Mouse (Mus musculus): ENCODE measurements around the gene Rnpepl1. TPM values are rescaled to one million over a fixed set of nuclear protein-coding genes. Genes with fewer than 3 reads are reported as not detected.

Gene Rnpepl1
- 10 to 100 TPM; 66.1 to 78.3 TPM for total RNA-seq (2021)
- polyA plus RNA-seq (2012; rRNA removed) = 89.8 and 107 TPM in 2 replicates
- long read RNA-seq, transcript Rnpepl1-201 (11 exons, 3,337 nt) = major isoform, 42 of 87 reads
- long read RNA-seq, partial matches to known transcripts = 18 of 87 reads
- long read RNA-seq, other reads (novel, unspliced or antisense) = 27 of 87 reads

GRCm38 (mm10) chr1:92910239-92910885, at the start of gene Rnpepl1:
Gene Rnpepl1 (plus strand): TSS chr1:92910783.
- peak; percentile 88 to 90 for DNase-seq
- TF ChIP-seq POLR2A (IDR thresholded peaks at IDR 0.05; ENCODE audit: insufficient read depth, low read depth, low read length) = peak; percentile 61
- TF ChIP-seq EP300 (IDR thresholded peaks at IDR 0.05; ENCODE audit: insufficient read depth, low read depth, low read length) = 0 out of 2 replicates have a peak, but pooled peaks have one; percentile 41
- TF ChIP-seq CTCF (IDR thresholded peaks at IDR 0.05) = peak; percentile 73
- H3K79me2 ChIP-seq (replicated peaks; ENCODE audit: control insufficient read depth, insufficient read depth, low read length) = no peaks in the 10 kb centered on the region
- H3K4me1 ChIP-seq (ENCODE audit: control insufficient read depth, insufficient read depth, low read length) = peaks cover 18% of the 10 kb centered on the region
- H3K36me3 ChIP-seq (ENCODE audit: control insufficient read depth, insufficient read depth, low read length) = no peaks in the 10 kb centered on the region
- peak within 1 kb of the TSS; percentile 96 for H3K4me3 ChIP-seq
- H3K9ac ChIP-seq (ENCODE audit: low read depth, low read length) = peak within 1 kb of the TSS; percentile 92
- intact Hi-C loops (cut with DNase I) = no loop called here
- no peaks in the 10 kb centered on the region for H3K27me3 ChIP-seq (ENCODE audit: control insufficient read depth, insufficient read depth, low read length)
- peak within 1 kb of the TSS; percentile 78 for H3K27ac ChIP-seq
- WGBS = 1% methylated on average over 52 of the region's 57 CpGs

DNA sequence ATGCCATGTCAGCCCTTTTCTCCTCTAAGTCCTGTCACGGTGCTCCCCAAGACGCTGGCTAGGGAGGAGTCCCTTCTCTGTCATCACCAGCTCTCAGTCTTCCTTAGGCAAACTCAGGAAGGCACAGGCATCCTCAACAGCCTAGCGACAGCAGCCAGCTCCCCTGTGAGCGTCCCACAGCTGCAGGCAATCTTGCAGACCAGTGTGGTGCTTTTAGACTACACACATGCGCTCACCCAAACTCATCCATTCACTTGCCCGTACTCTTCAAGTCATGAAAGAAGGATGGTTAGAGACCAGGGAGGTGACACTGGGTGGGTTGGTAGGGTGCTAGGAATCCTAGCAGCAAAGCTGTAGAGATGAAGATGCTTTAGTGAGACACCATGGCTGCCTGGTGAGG, 49.1 kb upstream of the Rnpepl1 start:
- Histone ChIP-seq H3K27me3 (ENCODE audit: control insufficient read depth, insufficient read depth, low read length) (no peaks in the 10 kb centered on the region), H3K27ac (no peak overlapping the region), H3K9ac (ENCODE audit: low read depth, low read length) (no peak overlapping the region), H3K4me1 (ENCODE audit: control insufficient read depth, insufficient read depth, low read length) (no peaks in the 10 kb centered on the region), H3K79me2 (replicated peaks; ENCODE audit: control insufficient read depth, insufficient read depth, low read length) (no peaks in the 10 kb centered on the region), H3K4me3 (no peak overlapping the region), H3K36me3 (ENCODE audit: control insufficient read depth, insufficient read depth, low read length) (no peaks in the 10 kb centered on the region)
- 68% methylated on average over 6 of the region's 6 CpGs for WGBS
- intact Hi-C loops (cut with DNase I) = no loop called here
- no peak for TF ChIP-seq POLR2A (IDR thresholded peaks at IDR 0.05; ENCODE audit: insufficient read depth, low read depth, low read length)
- TF ChIP-seq CTCF (IDR thresholded peaks at IDR 0.05) = no peak
- TF ChIP-seq EP300 (IDR thresholded peaks at IDR 0.05; ENCODE audit: insufficient read depth, low read depth, low read length) = no peak
- DNase-seq = no peak

DNA sequence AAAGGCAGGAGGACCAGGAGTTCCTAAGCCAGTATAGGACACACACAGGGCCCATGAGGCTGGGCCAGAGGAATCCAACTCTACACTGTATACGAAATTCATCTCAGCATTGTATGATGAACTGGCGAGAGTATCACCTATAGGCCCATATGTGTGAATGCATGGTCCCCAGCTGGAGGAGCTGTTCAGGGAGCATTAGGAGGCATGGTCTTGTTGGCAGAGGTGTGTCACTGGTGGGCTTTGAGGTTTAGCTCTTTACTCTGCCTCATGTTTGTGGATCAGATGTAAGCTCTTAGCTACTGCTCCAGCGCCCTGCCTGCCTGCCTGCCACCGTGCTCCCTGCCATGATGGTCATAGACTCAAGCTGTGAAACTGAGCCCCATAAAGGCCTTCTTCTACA, 47.3 kb upstream of the Rnpepl1 start:
- Histone ChIP-seq H3K4me3 (no peak overlapping the region), H3K36me3 (ENCODE audit: control insufficient read depth, insufficient read depth, low read length) (no peaks in the 10 kb centered on the region), H3K4me1 (ENCODE audit: control insufficient read depth, insufficient read depth, low read length) (no peaks in the 10 kb centered on the region), H3K27ac (no peak overlapping the region), H3K27me3 (ENCODE audit: control insufficient read depth, insufficient read depth, low read length) (no peaks in the 10 kb centered on the region), H3K9ac (ENCODE audit: low read depth, low read length) (no peak overlapping the region), H3K79me2 (replicated peaks; ENCODE audit: control insufficient read depth, insufficient read depth, low read length) (no peaks in the 10 kb centered on the region)
- TF ChIP-seq EP300 (IDR thresholded peaks at IDR 0.05; ENCODE audit: insufficient read depth, low read depth, low read length) (no peak), CTCF (IDR thresholded peaks at IDR 0.05) (no peak), POLR2A (IDR thresholded peaks at IDR 0.05; ENCODE audit: insufficient read depth, low read depth, low read length) (no peak)
- WGBS = 84% methylated on average over 4 of the region's 4 CpGs
- intact Hi-C loops (cut with DNase I) = no loop called here
- no peak for DNase-seq

GRCm38 (mm10) chr1:92866170-92866569, 44.4 kb upstream of the Rnpepl1 start:
- Histone ChIP-seq H3K4me1 (ENCODE audit: control insufficient read depth, insufficient read depth, low read length) (no peaks in the 10 kb centered on the region), H3K4me3 (no peak overlapping the region), H3K9ac (ENCODE audit: low read depth, low read length) (no peak overlapping the region), H3K27me3 (ENCODE audit: control insufficient read depth, insufficient read depth, low read length) (no peaks in the 10 kb centered on the region), H3K27ac (no peak overlapping the region), H3K79me2 (replicated peaks; ENCODE audit: control insufficient read depth, insufficient read depth, low read length) (no peaks in the 10 kb centered on the region), H3K36me3 (ENCODE audit: control insufficient read depth, insufficient read depth, low read length) (no peaks in the 10 kb centered on the region)
- intact Hi-C loops (cut with DNase I) = no loop called here
- no peak for TF ChIP-seq POLR2A (IDR thresholded peaks at IDR 0.05; ENCODE audit: insufficient read depth, low read depth, low read length)
- no peak for TF ChIP-seq EP300 (IDR thresholded peaks at IDR 0.05; ENCODE audit: insufficient read depth, low read depth, low read length)
- no peak for TF ChIP-seq CTCF (IDR thresholded peaks at IDR 0.05)
- DNase-seq = no peak
- WGBS = 54% methylated on average over 2 of the region's 2 CpGs

DNA sequence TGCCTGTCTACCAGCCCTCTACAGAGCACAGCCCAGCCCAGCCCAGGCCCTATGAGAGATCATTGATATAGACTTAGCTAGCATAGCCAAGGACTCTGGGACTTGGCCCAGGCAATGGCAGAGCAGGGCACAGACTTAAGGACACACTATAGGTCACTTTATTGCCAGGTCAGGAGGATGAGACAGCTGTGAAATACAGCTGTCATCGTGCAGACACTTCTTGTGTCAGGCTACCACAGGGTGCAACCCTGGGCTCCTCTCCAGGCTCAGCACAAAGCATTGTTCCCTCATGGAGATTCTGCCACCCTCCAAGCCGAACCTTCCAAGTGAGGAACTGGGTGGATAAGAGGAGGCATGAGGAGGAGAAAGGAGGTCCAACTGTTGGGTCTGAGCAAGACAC, 40.6 kb upstream of the Rnpepl1 start:
- whole genome bisulfite sequencing = 81% methylated on average over 2 of the region's 2 CpGs
- Histone ChIP-seq H3K79me2 (replicated peaks; ENCODE audit: control insufficient read depth, insufficient read depth, low read length) (no peaks in the 10 kb centered on the region), H3K4me1 (ENCODE audit: control insufficient read depth, insufficient read depth, low read length) (no peaks in the 10 kb centered on the region), H3K27ac (no peak overlapping the region), H3K4me3 (no peak overlapping the region), H3K27me3 (ENCODE audit: control insufficient read depth, insufficient read depth, low read length) (no peaks in the 10 kb centered on the region), H3K9ac (ENCODE audit: low read depth, low read length) (no peak overlapping the region), H3K36me3 (ENCODE audit: control insufficient read depth, insufficient read depth, low read length) (no peaks in the 10 kb centered on the region)
- intact Hi-C loops (cut with DNase I) = no loop called here
- no peak for DNase-seq
- TF ChIP-seq EP300 (IDR thresholded peaks at IDR 0.05; ENCODE audit: insufficient read depth, low read depth, low read length) = no peak
- no peak for TF ChIP-seq POLR2A (IDR thresholded peaks at IDR 0.05; ENCODE audit: insufficient read depth, low read depth, low read length)
- no peak for TF ChIP-seq CTCF (IDR thresholded peaks at IDR 0.05)

DNA sequence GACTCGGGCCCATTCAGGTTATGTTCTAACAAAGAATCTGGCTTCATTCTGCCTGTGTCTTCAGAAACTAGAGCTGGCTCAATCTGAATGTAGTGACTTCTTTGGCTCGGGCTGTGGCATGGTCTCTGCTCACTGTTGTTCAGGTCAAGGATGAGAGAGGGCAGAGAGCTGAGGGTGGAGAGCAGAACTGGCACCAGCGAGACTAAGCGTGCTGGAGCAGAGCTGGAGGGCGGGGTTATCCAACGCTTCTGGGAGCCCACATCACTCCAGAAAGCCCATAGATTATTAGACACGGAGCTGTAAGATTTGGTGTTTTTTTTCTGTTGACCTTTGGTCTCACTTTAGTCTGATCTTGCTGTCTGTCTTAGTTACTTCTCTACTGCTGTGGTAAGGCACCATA, 37.9 kb upstream of the Rnpepl1 start:
- 86% methylated on average over 7 of the region's 7 CpGs for WGBS
- Histone ChIP-seq H3K79me2 (replicated peaks; ENCODE audit: control insufficient read depth, insufficient read depth, low read length) (no peaks in the 10 kb centered on the region), H3K27ac (no peak overlapping the region), H3K27me3 (ENCODE audit: control insufficient read depth, insufficient read depth, low read length) (no peaks in the 10 kb centered on the region), H3K36me3 (ENCODE audit: control insufficient read depth, insufficient read depth, low read length) (no peaks in the 10 kb centered on the region), H3K4me3 (no peak overlapping the region), H3K4me1 (ENCODE audit: control insufficient read depth, insufficient read depth, low read length) (no peaks in the 10 kb centered on the region), H3K9ac (ENCODE audit: low read depth, low read length) (no peak overlapping the region)
- TF ChIP-seq POLR2A (IDR thresholded peaks at IDR 0.05; ENCODE audit: insufficient read depth, low read depth, low read length) = no peak
- TF ChIP-seq CTCF (IDR thresholded peaks at IDR 0.05) = no peak
- TF ChIP-seq EP300 (IDR thresholded peaks at IDR 0.05; ENCODE audit: insufficient read depth, low read depth, low read length) = no peak
- intact Hi-C loops (cut with DNase I) = no loop called here
- DNase-seq = no peak
